Mouse (Mus musculus): Measurements from ENCODE around the gene Atp23. TPM values are rescaled to one million over a fixed set of nuclear protein-coding genes. Genes with fewer than 3 reads are reported as not detected.
A peak's percentile ranks its signal among the peaks of the same experiment; 100 is the strongest.

The Atp23 gene
- polyA plus RNA-seq, 1 experiment from 2014 or later: 13.8 TPM

- Histone ChIP-seq H3K27me3 (ENCODE audit: control insufficient read depth, insufficient read depth, low read depth, low read length) (no peaks in the 10 kb centered on the region), H3K9ac (ENCODE audit: low read length) (no peak overlapping the region), H3K4me2 (ENCODE audit: low read depth, low read length) (no peak overlapping the region), H3K4me1 (replicated peaks; ENCODE audit: control insufficient read depth, insufficient read depth, low read length) (no peaks in the 10 kb centered on the region), H3K4me3 (ENCODE audit: low read length) (no peak overlapping the region), H3K9me3 (ENCODE audit: control insufficient read depth, low read length) (no peaks in the 10 kb centered on the region), H3K36me3 (ENCODE audit: control insufficient read depth, insufficient read depth, low read length) (peaks cover 31% of the 10 kb centered on the region), H3K27ac (ENCODE audit: low read length) (no peak overlapping the region)
- ATAC-seq (ENCODE audit: low read depth): no peak
- 92% methylated on average over 15 of the region's 15 CpGs for WGBS
Measured at GRCm38 (mm10) chr10:126894061-126894460, 7.1 kb downstream of the Atp23 start.

GRCm38 (mm10) chr10:126893145-126893544 lies 8.0 kb downstream of the Atp23 start:
- Histone ChIP-seq H3K9me3 (ENCODE audit: control insufficient read depth, low read length) (peaks cover under 1% of the 10 kb centered on the region), H3K36me3 (ENCODE audit: control insufficient read depth, insufficient read depth, low read length) (peaks cover 35% of the 10 kb centered on the region), H3K9ac (ENCODE audit: low read length) (no peak overlapping the region), H3K4me3 (ENCODE audit: low read length) (no peak overlapping the region), H3K4me1 (replicated peaks; ENCODE audit: control insufficient read depth, insufficient read depth, low read length) (no peaks in the 10 kb centered on the region), H3K4me2 (ENCODE audit: low read depth, low read length) (no peak overlapping the region), H3K27ac (ENCODE audit: low read length) (no peak overlapping the region), H3K27me3 (ENCODE audit: control insufficient read depth, insufficient read depth, low read depth, low read length) (no peaks in the 10 kb centered on the region)
- no peak for ATAC-seq (ENCODE audit: low read depth)
- WGBS: 95% methylated on average over 7 of the region's 7 CpGs

- H3K27ac ChIP-seq (ENCODE audit: low read length): no peak overlapping the region
- H3K9me3 ChIP-seq (ENCODE audit: control insufficient read depth, low read length): no peaks in the 10 kb centered on the region
- no peak overlapping the region for H3K4me3 ChIP-seq (ENCODE audit: low read length)
- no peaks in the 10 kb centered on the region for H3K4me1 ChIP-seq (replicated peaks; ENCODE audit: control insufficient read depth, insufficient read depth, low read length)
- no peak for ATAC-seq (ENCODE audit: low read depth)
- 87% methylated on average over 3 of the region's 3 CpGs for WGBS
- H3K36me3 ChIP-seq (ENCODE audit: control insufficient read depth, insufficient read depth, low read length): no peaks in the 10 kb centered on the region
- no peak overlapping the region for H3K4me2 ChIP-seq (ENCODE audit: low read depth, low read length)
- no peaks in the 10 kb centered on the region for H3K27me3 ChIP-seq (ENCODE audit: control insufficient read depth, insufficient read depth, low read depth, low read length)
- H3K9ac ChIP-seq (ENCODE audit: low read length): no peak overlapping the region
Measured at GRCm38 (mm10) chr10:126873755-126874154, 27.4 kb downstream of the Atp23 start.

GRCm38 (mm10) chr10:126872256-126872655 lies 28.9 kb downstream of the Atp23 start:
- H3K4me3 ChIP-seq (ENCODE audit: low read length): no peak overlapping the region
- H3K27ac ChIP-seq (ENCODE audit: low read length): no peak overlapping the region
- peak; percentile 55; the same call in 1 of the 2 replicates for ATAC-seq (ENCODE audit: low read depth)
- H3K4me2 ChIP-seq (ENCODE audit: low read depth, low read length): no peak overlapping the region
- WGBS: 47% methylated on average over 5 of the region's 5 CpGs
- H3K4me1 ChIP-seq (replicated peaks; ENCODE audit: control insufficient read depth, insufficient read depth, low read length): no peaks in the 10 kb centered on the region
- no peaks in the 10 kb centered on the region for H3K36me3 ChIP-seq (ENCODE audit: control insufficient read depth, insufficient read depth, low read length)
- H3K27me3 ChIP-seq (ENCODE audit: control insufficient read depth, insufficient read depth, low read depth, low read length): no peaks in the 10 kb centered on the region
- no peak overlapping the region for H3K9ac ChIP-seq (ENCODE audit: low read length)
- no peaks in the 10 kb centered on the region for H3K9me3 ChIP-seq (ENCODE audit: control insufficient read depth, low read length)

- WGBS: 17% methylated on average over 23 of the region's 23 CpGs
- peak overlapping the region; percentile 34 for H3K4me3 ChIP-seq (ENCODE audit: low read length)
- H3K9me3 ChIP-seq (ENCODE audit: control insufficient read depth, low read length): no peaks in the 10 kb centered on the region
- H3K4me1 ChIP-seq (replicated peaks; ENCODE audit: control insufficient read depth, insufficient read depth, low read length): no peaks in the 10 kb centered on the region
- peak; percentile 78 for ATAC-seq (ENCODE audit: low read depth)
- H3K4me2 ChIP-seq (ENCODE audit: low read depth, low read length): peak overlapping the region; percentile 52
- H3K27me3 ChIP-seq (ENCODE audit: control insufficient read depth, insufficient read depth, low read depth, low read length): no peaks in the 10 kb centered on the region
- peak overlapping the region; percentile 46 for H3K9ac ChIP-seq (ENCODE audit: low read length)
- H3K27ac ChIP-seq (ENCODE audit: low read length): no peak overlapping the region
- no peaks in the 10 kb centered on the region for H3K36me3 ChIP-seq (ENCODE audit: control insufficient read depth, insufficient read depth, low read length)
Measured at GRCm38 (mm10) chr10:126869372-126870318, 31.5 kb downstream of the Atp23 start.

- WGBS: 87% methylated on average over 8 of the region's 8 CpGs
- no peaks in the 10 kb centered on the region for H3K36me3 ChIP-seq (ENCODE audit: control insufficient read depth, insufficient read depth, low read length)
- H3K4me3 ChIP-seq (ENCODE audit: low read length): no peak overlapping the region
- no peak overlapping the region for H3K4me2 ChIP-seq (ENCODE audit: low read depth, low read length)
- H3K4me1 ChIP-seq (replicated peaks; ENCODE audit: control insufficient read depth, insufficient read depth, low read length): no peaks in the 10 kb centered on the region
- no peak overlapping the region for H3K9ac ChIP-seq (ENCODE audit: low read length)
- no peak overlapping the region for H3K27ac ChIP-seq (ENCODE audit: low read length)
- no peaks in the 10 kb centered on the region for H3K9me3 ChIP-seq (ENCODE audit: control insufficient read depth, low read length)
- no peak for ATAC-seq (ENCODE audit: low read depth)
- no peaks in the 10 kb centered on the region for H3K27me3 ChIP-seq (ENCODE audit: control insufficient read depth, insufficient read depth, low read depth, low read length)
Measured at GRCm38 (mm10) chr10:126865284-126865683, 35.9 kb downstream of the Atp23 start.

GRCm38 (mm10) chr10:126862193-126862592 lies 39.0 kb downstream of the Atp23 start:
- H3K9me3 ChIP-seq (ENCODE audit: control insufficient read depth, low read length): no peaks in the 10 kb centered on the region
- no peaks in the 10 kb centered on the region for H3K4me1 ChIP-seq (replicated peaks; ENCODE audit: control insufficient read depth, insufficient read depth, low read length)
- no peaks in the 10 kb centered on the region for H3K27me3 ChIP-seq (ENCODE audit: control insufficient read depth, insufficient read depth, low read depth, low read length)
- H3K4me3 ChIP-seq (ENCODE audit: low read length): no peak overlapping the region
- no peak overlapping the region for H3K9ac ChIP-seq (ENCODE audit: low read length)
- ATAC-seq (ENCODE audit: low read depth): no peak
- H3K36me3 ChIP-seq (ENCODE audit: control insufficient read depth, insufficient read depth, low read length): no peaks in the 10 kb centered on the region
- 48% methylated on average over 12 of the region's 12 CpGs for WGBS
- no peak overlapping the region for H3K27ac ChIP-seq (ENCODE audit: low read length)
- H3K4me2 ChIP-seq (ENCODE audit: low read depth, low read length): no peak overlapping the region

- no peaks in the 10 kb centered on the region for H3K4me1 ChIP-seq (replicated peaks; ENCODE audit: control insufficient read depth, insufficient read depth, low read length)
- WGBS: 75% methylated on average over 10 of the region's 10 CpGs
Measured at GRCm38 (mm10) chr10:126853286-126853685, 47.9 kb downstream of the Atp23 start.

GRCm38 (mm10) chr10:126845309-126845911 lies 55.7 kb downstream of the Atp23 start:
- Histone ChIP-seq H3K4me2 (ENCODE audit: low read depth, low read length) (peak overlapping the region; percentile 13), H3K36me3 (ENCODE audit: control insufficient read depth, insufficient read depth, low read length) (no peaks in the 10 kb centered on the region), H3K27me3 (ENCODE audit: control insufficient read depth, insufficient read depth, low read depth, low read length) (no peaks in the 10 kb centered on the region), H3K4me3 (ENCODE audit: low read length) (no peak overlapping the region), H3K9ac (ENCODE audit: low read length) (no peak overlapping the region), H3K9me3 (ENCODE audit: control insufficient read depth, low read length) (no peaks in the 10 kb centered on the region), H3K27ac (ENCODE audit: low read length) (no peak overlapping the region), H3K4me1 (replicated peaks; ENCODE audit: control insufficient read depth, insufficient read depth, low read length) (peaks cover 5% of the 10 kb centered on the region; the same call in 1 of the 2 replicates)
- no peak for ATAC-seq (ENCODE audit: low read depth)
- 25% methylated on average over 10 of the region's 10 CpGs for WGBS

More at GRCm38 (mm10) chr10:126853286-126853685, 47.9 kb downstream of the Atp23 start:
- Histone ChIP-seq H3K36me3 (ENCODE audit: control insufficient read depth, insufficient read depth, low read length) (no peaks in the 10 kb centered on the region), H3K4me3 (ENCODE audit: low read length) (no peak overlapping the region), H3K9me3 (ENCODE audit: control insufficient read depth, low read length) (no peaks in the 10 kb centered on the region), H3K9ac (ENCODE audit: low read length) (no peak overlapping the region), H3K27me3 (ENCODE audit: control insufficient read depth, insufficient read depth, low read depth, low read length) (no peaks in the 10 kb centered on the region), H3K4me2 (ENCODE audit: low read depth, low read length) (no peak overlapping the region), H3K27ac (ENCODE audit: low read length) (no peak overlapping the region)
- no peak for ATAC-seq (ENCODE audit: low read depth)
